Mouse (Mus musculus): ENCODE measurements around the gene Tex13c1. TPM values are rescaled to one million over a fixed set of nuclear protein-coding genes. Genes with fewer than 3 reads are reported as not detected.

Tex13c1 gene
- polyA plus RNA-seq (2015; fragmentation: Nextera tagmentation; extraction: Ambion mirVana), result not detected in 2 replicates

- no peaks in the 10 kb centered on the region for H3K36me3 ChIP-seq (ENCODE audit: control insufficient read depth, insufficient read depth, low read length)
- no peak for ATAC-seq (ENCODE audit: insufficient read depth, low FRiP score)
- H3K4me2 ChIP-seq (ENCODE audit: low read depth, low read length), result no peak within 1 kb of the TSS
- no peak within 1 kb of the TSS for H3K4me3 ChIP-seq (replicated peaks; ENCODE audit: low read length)
- no peaks in the 10 kb centered on the region for H3K9me3 ChIP-seq (replicated peaks; ENCODE audit: control insufficient read depth, low read length)
- H3K27me3 ChIP-seq (ENCODE audit: control insufficient read depth, insufficient read depth, low read length), result no peaks in the 10 kb centered on the region
- no peaks in the 10 kb centered on the region for H3K4me1 ChIP-seq (ENCODE audit: control insufficient read depth, insufficient read depth, low read length)
- 81% methylated on average over 3 of the region's 3 CpGs for WGBS
- H3K9ac ChIP-seq (ENCODE audit: low read length), result no peak within 1 kb of the TSS
- H3K27ac ChIP-seq (ENCODE audit: low read length), result no peak within 1 kb of the TSS
Measured at GRCm38 (mm10) chrX:43590860-43591259, at the start of gene Tex13c1. Gene Tex13c1, plus strand, starts transcription at chrX:43591160.

Other genes with a start within 250 kb of the Tex13c1 start
- gene Tenm1, start 162.0 kb upstream of the Tex13c1 start, polyA plus RNA-seq (2015; fragmentation: Nextera tagmentation; extraction: Ambion mirVana), result 2.4 and 2.6 TPM in 2 replicates

Measured in stomach, embryonic 16.5 days (tissue).